Mouse (Mus musculus) neural tube, embryonic 14.5 days (tissue): ENCODE results near the gene Cyp2d10. TPM values are rescaled to one million over a fixed set of nuclear protein-coding genes. Genes with fewer than 3 reads are reported as not detected.
A peak's percentile ranks its signal among the peaks of the same experiment; 100 is the strongest.
"Not testable (repeated sequence)": the region's sequence is repeated elsewhere in the genome, so short reads cannot be mapped to it uniquely, and the experiment has no call there.

Experiments used
- ATAC-seq: fragments of 200-750 bp; cut with Nextera tagmentation; 2 replicates; pipeline ENCODE4 v1.8.0; 2017; ENCODE audit warnings: low read depth, mild to moderate bottlenecking, moderate TSS enrichment, moderate library complexity
- H3K27ac ChIP-seq: fragments of 300-500 bp; sonication (generic); 2 replicates; pipeline ENCODE4 v1.5.1; 2014; ENCODE audit warnings: low read depth, mild to moderate bottlenecking, control low read depth, low read length, moderate library complexity, mixed read lengths
- H3K27me3 ChIP-seq: fragments of 300-500 bp; sonication (generic); 2 replicates; pipeline ENCODE4 v1.6.1; 2014; ENCODE audit warnings: low read length; ENCODE audit not compliant: control insufficient read depth, insufficient read depth
- H3K36me3 ChIP-seq: fragments of 300-500 bp; sonication (generic); 2 replicates; pipeline ENCODE4 v1.6.1; 2014; ENCODE audit warnings: low read length, mixed read lengths; ENCODE audit not compliant: control insufficient read depth, insufficient read depth
- H3K4me1 ChIP-seq: fragments of 300-500 bp; sonication (generic); 2 replicates; pipeline ENCODE4 v1.6.1; 2014; ENCODE audit warnings: low read length; ENCODE audit not compliant: control insufficient read depth, insufficient read depth
- H3K4me2 ChIP-seq: fragments of 300-500 bp; sonication (generic); 2 replicates; pipeline ENCODE4 v1.6.1; 2014; ENCODE audit warnings: mild to moderate bottlenecking, low read depth, low read length, control low read depth
- H3K4me3 ChIP-seq: fragments of 300-500 bp; sonication (generic); 2 replicates; pipeline ENCODE4 v1.5.1; 2014; ENCODE audit warnings: low read depth, low read length, control low read depth, mixed read lengths
- H3K9ac ChIP-seq: fragments of 300-500 bp; sonication (generic); replicated peaks from 2 replicates; pipeline ENCODE4 v1.6.1; 2014; ENCODE audit warnings: low read depth, mild to moderate bottlenecking, control low read depth, low read length, mixed read lengths
- H3K9me3 ChIP-seq: fragments of 300-500 bp; sonication (generic); 2 replicates; pipeline ENCODE4 v1.6.1; 2016; ENCODE audit warnings: low read length; ENCODE audit not compliant: control insufficient read depth
- WGBS: fragments of 180-500 bp; shearing (Covaris S2); extraction: QIAGEN DNeasy Blood & Tissue Kit; methylation state at CpG from one replicate; pipeline ENCODE4 v1.1.7; 2014; 5-methylcytosine and 5-hydroxymethylcytosine counted together
- polyA plus RNA-seq: library from polyadenylated mRNA; unstranded; fragments of >200 nt; fragmentation: Nextera tagmentation; extraction: Ambion mirVana; gene quantifications from 2 replicates; pipeline ENCODE4 v1.2.1, GENCODE M21; 2014

Gene Cyp2d10
- polyA plus RNA-seq, 1 experiment from 2014 or later: not detected

GRCm38 (mm10) chr15:82372991-82373390 is 34.0 kb downstream of the Cyp2d10 start:
- H3K27ac ChIP-seq: no peak overlapping the region
- ATAC-seq: no peak
- no peaks in the 10 kb centered on the region for H3K27me3 ChIP-seq
- H3K9ac ChIP-seq: no peak overlapping the region
- 90% methylated on average over 5 of the region's 5 CpGs for WGBS
- H3K9me3 ChIP-seq: no peaks in the 10 kb centered on the region
- no peaks in the 10 kb centered on the region for H3K4me1 ChIP-seq
- no peak overlapping the region for H3K4me3 ChIP-seq
- H3K36me3 ChIP-seq: no peaks in the 10 kb centered on the region
- no peak overlapping the region for H3K4me2 ChIP-seq

GRCm38 (mm10) chr15:82372446-82372845 is 34.5 kb downstream of the Cyp2d10 start:
- Histone ChIP-seq H3K4me3 (no peak overlapping the region), H3K27ac (no peak overlapping the region), H3K9ac (no peak overlapping the region), H3K36me3 (no peaks in the 10 kb centered on the region), H3K27me3 (no peaks in the 10 kb centered on the region), H3K9me3 (no peaks in the 10 kb centered on the region), H3K4me2 (no peak overlapping the region), H3K4me1 (no peaks in the 10 kb centered on the region)
- ATAC-seq: no peak
- WGBS: 93% methylated on average over 6 of the region's 6 CpGs

GRCm38 (mm10) chr15:82368851-82369250 is 38.1 kb downstream of the Cyp2d10 start:
- H3K4me3 ChIP-seq: no peak overlapping the region
- WGBS: 79% methylated on average over 1 of the region's 1 CpGs
- no peak for ATAC-seq
- no peak overlapping the region for H3K27ac ChIP-seq
- no peaks in the 10 kb centered on the region for H3K36me3 ChIP-seq
- H3K9ac ChIP-seq: no peak overlapping the region
- no peaks in the 10 kb centered on the region for H3K4me1 ChIP-seq
- no peak overlapping the region for H3K4me2 ChIP-seq
- no peaks in the 10 kb centered on the region for H3K27me3 ChIP-seq
- no peaks in the 10 kb centered on the region for H3K9me3 ChIP-seq

- no peak for ATAC-seq
- WGBS: 95% methylated on average over 4 of the region's 4 CpGs
- no peak overlapping the region for H3K4me2 ChIP-seq
- no peak overlapping the region for H3K27ac ChIP-seq
- no peaks in the 10 kb centered on the region for H3K4me1 ChIP-seq
- no peaks in the 10 kb centered on the region for H3K9me3 ChIP-seq
- no peaks in the 10 kb centered on the region for H3K36me3 ChIP-seq
- no peak overlapping the region for H3K9ac ChIP-seq
- no peak overlapping the region for H3K4me3 ChIP-seq
- H3K27me3 ChIP-seq: no peaks in the 10 kb centered on the region
Observed at GRCm38 (mm10) chr15:82368146-82368545, 38.8 kb downstream of the Cyp2d10 start.

- not testable (repeated sequence) for ATAC-seq, H3K4me2 ChIP-seq, H3K36me3 ChIP-seq, H3K27me3 ChIP-seq, H3K4me1 ChIP-seq, H3K4me3 ChIP-seq, H3K27ac ChIP-seq, H3K9me3 ChIP-seq, H3K9ac ChIP-seq
- 13% methylated on average over 6 of the region's 9 CpGs for WGBS
Observed at GRCm38 (mm10) chr15:82364561-82364960, 42.4 kb downstream of the Cyp2d10 start.

- not testable (repeated sequence) for ATAC-seq, H3K4me3 ChIP-seq, H3K4me2 ChIP-seq, H3K9me3 ChIP-seq, H3K4me1 ChIP-seq, H3K27me3 ChIP-seq, H3K27ac ChIP-seq, H3K9ac ChIP-seq, H3K36me3 ChIP-seq
- WGBS: 75% methylated on average over 7 of the region's 12 CpGs
Observed at GRCm38 (mm10) chr15:82363801-82364200, 43.2 kb downstream of the Cyp2d10 start.

GRCm38 (mm10) chr15:82362234-82362633 is 44.8 kb downstream of the Cyp2d10 start:
- H3K27me3 ChIP-seq: no peaks in the 10 kb centered on the region
- no peak overlapping the region for H3K9ac ChIP-seq
- H3K9me3 ChIP-seq: no peaks in the 10 kb centered on the region
- no peaks in the 10 kb centered on the region for H3K4me1 ChIP-seq
- H3K4me3 ChIP-seq: no peak overlapping the region
- no peak overlapping the region for H3K4me2 ChIP-seq
- no peak overlapping the region for H3K27ac ChIP-seq
- no peaks in the 10 kb centered on the region for H3K36me3 ChIP-seq
- WGBS: 85% methylated on average over 4 of the region's 4 CpGs
- no peak for ATAC-seq

- Histone ChIP-seq H3K4me1 (no peaks in the 10 kb centered on the region), H3K4me3 (no peak overlapping the region), H3K9ac (no peak overlapping the region), H3K9me3 (no peaks in the 10 kb centered on the region), H3K4me2 (no peak overlapping the region), H3K27me3 (no peaks in the 10 kb centered on the region), H3K36me3 (no peaks in the 10 kb centered on the region), H3K27ac (no peak overlapping the region)
- no peak for ATAC-seq
- WGBS: 77% methylated on average over 11 of the region's 11 CpGs
Observed at GRCm38 (mm10) chr15:82361459-82362018, 45.5 kb downstream of the Cyp2d10 start.

GRCm38 (mm10) chr15:82358431-82359260 is 48.3 kb downstream of the Cyp2d10 start:
- WGBS: 69% methylated on average over 22 of the region's 22 CpGs
- Histone ChIP-seq H3K9me3 (no peaks in the 10 kb centered on the region), H3K9ac (peak overlapping the region; percentile 16; the same call in 1 of the 2 replicates), H3K4me2 (no peak overlapping the region), H3K27me3 (peaks cover 3% of the 10 kb centered on the region; the same call in 1 of the 2 replicates), H3K4me1 (peaks cover 5% of the 10 kb centered on the region; the same call in 1 of the 2 replicates), H3K36me3 (no peaks in the 10 kb centered on the region), H3K4me3 (no peak overlapping the region), H3K27ac (no peak overlapping the region)
- ATAC-seq: no peak
